Mouse (Mus musculus) granulocyte monocyte progenitor cell, adult 5-6 weeks (primary cell): ENCODE measurements around the gene Tiparp. TPM values are rescaled to one million over a fixed set of nuclear protein-coding genes. Genes with fewer than 3 reads are reported as not detected.
A peak's percentile ranks its signal among the peaks of the same experiment; 100 is the strongest.

Experiments used
- ATAC-seq: replicated peaks from 2 replicates; pipeline ENCODE4 v1.8.0; 2016; ENCODE audit warnings: mild to moderate bottlenecking, moderate TSS enrichment, inconsistent platforms; ENCODE audit not compliant: poor library complexity, severe bottlenecking
- total RNA-seq, 2 experiments: library from RNA; stranded (forward) in 1 of 2; stranded (reverse) in 1 of 2; fragments of 200-712, 200-1000 nt in 1 of 2; fragments of >200 nt in 1 of 2; fragmentation: Nextera tagmentation in 1 of 2; gene quantifications; 2 replicates each; pipeline ENCODE4 v1.2.3; 2014 to 2017

The Tiparp gene
- total RNA-seq (2014; fragmentation: Nextera tagmentation) (10.0 and 16.2 TPM in 2 replicates), total RNA-seq (2017) (30.0 and 32.4 TPM in 2 replicates)

DNA sequence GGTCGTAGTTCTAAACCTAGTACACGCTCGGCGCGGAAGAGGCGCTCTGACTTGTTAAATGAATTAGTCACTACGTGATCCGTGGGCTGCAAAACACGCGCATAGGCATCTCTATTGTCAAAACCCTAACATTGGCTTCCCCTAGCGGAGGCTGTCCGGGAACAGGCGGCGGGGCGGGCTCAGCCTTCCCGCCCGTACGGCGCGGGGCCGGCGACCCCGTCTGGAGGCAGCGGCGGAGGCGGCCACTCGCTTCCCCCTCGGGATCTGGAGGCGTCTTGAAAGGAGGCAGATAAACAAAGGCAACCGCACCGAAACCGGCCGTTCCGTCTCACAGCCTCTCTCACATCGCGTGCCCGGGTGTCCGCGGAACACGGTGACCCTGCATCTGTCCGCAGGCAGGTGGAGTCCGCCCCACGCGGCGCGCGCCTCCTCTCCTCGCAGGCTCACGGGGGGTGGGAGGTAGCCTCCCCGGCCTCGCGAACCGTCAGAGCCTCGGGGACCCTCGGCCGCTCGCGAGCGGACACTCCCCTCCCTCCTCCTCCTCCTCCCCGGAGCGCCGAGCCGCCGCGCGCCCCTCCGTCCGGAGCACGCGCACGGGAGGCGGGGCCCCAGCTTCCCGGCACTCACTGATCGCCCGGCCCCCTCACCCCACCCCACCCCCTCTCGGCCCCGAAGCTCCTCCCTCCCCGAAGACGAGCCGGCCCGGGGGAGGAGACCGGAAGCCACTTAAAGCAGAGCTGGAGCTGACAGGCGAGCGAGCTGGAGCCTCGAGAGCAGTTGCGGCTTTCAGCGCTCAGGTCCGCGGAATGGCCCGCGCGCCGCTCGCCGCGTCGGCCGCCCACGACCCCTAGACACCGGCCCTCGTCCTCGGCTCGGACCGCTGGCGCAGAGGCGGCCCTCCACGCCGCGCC lies at the start of gene Tiparp:
Gene Tiparp (plus strand): TSS at position 720 of the 911 bp plus-strand sequence.
- ATAC-seq = peak; percentile 63

DNA sequence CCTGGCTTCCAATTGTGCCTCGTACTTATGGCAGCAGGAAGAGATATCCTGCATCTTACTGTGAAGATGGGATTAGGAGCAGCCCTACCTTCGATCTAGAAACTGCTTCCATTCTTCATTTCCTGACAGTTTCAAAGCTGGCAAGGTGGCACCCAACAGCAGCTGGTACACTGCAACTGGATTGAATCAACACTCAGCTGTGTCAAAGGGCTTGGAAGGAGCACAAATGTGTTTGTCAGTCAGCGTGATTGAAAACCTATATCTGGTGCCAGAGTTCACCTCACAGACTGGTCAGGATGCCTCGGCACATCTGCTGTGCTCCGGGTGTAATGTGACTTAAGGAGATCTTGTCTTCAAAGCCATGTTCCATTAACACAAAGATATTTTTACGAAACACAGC lies 47.5 kb upstream of the Tiparp start:
- no peak for ATAC-seq

DNA sequence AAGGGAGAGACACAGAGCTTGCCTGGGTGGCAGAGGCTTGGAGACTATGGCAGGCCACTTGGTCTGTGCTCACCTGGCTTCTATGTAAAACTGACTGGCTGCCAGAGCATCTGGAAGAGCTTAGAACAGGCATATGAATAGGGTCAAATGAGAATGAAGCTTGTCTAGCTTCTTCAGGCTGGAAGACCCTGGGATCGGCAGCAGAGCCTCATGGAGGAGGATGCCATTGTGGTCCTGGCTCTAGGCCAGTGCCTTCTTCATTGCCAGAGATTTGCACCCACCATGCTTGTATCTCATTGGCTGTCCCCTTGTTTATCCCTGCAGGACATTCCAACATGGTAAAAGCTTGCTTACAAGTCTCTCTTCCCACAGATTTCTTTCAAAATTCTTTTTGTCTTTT lies 45.9 kb upstream of the Tiparp start:
- ATAC-seq = no peak

DNA sequence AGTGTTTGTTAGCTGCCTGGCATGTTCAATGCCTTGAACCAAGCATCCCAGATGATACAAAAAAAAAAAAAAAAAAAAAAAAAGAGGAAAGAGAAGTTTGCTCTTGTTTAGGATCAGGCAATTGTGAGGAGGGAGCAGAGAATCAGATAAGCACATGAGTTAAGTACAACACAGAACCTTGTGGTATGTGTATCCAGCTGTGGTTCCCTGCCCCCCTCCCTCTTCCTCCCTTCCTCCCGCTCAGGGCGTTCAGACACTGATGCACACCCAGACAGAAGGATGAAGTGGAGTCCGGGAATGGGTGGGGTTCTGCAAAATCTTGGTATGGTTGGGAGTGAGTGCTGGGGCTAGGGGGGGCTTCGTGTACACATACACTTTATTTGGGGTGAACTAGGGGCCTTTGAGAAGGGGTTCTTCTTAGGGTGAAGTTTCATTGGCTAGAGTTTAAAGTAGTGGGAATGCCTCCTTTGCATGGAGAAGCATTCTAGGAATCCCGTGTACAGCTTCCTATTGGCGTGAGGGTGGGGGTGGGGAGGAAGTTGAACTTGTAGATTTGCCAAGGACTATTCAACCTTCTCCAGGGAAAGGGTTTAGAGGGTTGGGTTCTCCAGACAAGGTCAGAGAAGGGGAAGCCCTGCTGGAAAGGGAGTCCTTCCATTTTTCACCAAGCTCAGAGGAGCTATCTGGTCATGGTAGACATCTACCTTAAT lies 45.4 kb upstream of the Tiparp start:
- no peak for ATAC-seq

DNA sequence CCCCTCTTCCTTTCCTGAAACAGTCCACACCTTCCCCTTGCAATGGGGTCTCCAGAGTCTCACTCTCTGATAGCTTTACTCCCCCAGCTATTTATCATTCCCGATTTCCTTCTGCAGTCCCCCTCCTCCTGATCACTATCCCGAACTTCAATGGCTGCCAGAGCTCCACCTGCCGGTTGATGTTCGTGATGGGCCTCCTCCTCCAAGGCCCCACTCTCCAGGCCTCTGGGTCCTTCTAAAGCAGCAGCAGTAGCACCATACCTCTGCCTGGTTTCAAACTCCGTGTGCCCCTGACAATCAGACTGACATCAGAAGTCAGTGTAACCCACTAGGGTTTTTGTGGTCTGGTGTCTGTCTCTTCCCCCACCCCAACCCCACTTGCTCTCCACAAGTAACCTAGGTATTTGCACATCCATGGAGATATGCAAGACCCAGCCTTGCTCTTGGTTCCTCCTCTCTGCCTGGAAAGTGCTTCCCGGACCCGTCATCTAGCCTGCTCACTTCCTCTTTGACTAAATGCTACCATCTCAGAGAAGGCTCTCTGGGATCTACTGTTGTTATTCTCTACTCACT lies 44.0 kb upstream of the Tiparp start:
- peak; percentile 99 for ATAC-seq

DNA sequence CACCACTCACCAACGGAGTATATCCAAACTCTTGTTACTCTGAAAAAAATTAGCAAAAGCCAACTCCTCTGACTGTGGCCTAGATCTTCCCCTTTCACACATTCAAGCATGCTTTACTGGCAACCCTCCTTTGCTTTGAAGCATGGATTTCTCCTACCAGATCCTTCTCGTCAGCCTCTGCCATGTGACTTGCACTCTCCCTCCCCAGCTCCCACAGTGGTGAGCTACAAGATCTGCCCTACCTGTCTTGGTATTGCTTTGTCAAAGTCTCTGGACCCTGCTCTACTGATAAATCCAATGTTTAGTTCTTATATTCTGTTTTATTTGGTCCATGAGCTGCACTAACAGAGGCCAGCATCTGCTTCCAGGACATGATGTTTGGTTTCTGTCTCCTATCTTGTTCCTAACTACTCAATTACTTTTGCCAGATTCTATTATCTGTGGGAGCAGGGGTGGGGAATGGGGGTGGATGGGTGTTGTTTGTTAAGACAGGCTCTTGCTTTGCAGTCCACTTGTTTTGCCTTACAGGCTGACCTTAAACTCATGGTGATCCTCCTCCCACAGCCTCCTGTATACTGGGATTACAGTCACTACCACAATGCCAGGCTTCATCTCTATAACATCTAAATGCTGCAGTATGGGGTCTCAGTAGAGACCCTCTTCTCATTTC lies 40.7 kb upstream of the Tiparp start:
- ATAC-seq = no peak

DNA sequence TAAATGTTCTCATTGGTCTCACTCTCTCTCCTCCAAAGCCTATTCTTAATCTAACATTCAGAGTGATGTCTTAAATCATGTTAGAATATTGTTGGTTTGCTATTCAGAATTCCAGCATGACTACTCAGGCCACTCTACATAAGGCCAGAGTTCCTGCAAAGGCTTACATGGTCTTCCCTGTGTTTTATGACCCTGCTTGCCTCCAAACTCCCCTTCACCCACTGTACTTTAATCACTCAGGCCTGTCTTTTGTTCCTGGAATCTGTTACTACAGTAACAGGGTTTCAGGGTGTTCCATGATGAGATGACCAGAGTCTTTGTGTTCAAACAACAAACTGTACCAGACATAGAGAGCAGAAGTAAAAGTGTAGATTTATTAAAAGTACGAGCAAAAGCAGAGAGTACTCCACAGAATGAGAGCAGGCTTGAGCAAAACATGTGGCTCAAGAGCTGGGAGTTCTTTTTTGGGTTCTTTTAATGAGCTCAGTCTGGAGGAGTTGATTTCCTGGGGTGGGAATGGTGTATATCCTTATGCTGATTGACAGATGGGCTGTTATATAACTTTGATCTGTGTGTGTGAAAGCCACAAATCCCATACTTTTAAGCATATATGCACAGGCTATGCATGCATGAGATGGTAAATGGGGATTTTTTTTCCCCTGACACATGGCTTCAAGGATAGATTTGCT lies 39.5 kb upstream of the Tiparp start:
- ATAC-seq = no peak

DNA sequence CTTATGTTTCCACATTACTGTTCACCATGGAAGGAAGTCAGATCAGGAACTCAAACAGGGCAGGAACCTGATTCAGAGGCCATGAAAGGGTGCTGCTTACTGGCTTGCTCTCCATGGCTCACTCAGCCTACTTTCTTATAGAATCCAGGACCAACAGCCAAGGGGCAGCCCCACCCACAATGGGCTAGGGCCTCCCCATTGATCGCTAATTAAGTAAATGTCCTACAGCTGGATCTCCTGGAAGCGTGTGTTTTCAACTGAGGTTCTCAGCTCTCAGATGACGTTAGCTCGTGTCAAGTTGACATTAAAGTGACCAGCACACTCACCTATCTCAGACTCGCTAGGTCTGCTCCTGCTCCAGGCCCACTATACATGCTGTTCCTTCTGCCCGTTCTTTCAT lies 38.6 kb upstream of the Tiparp start:
- ATAC-seq = no peak

DNA sequence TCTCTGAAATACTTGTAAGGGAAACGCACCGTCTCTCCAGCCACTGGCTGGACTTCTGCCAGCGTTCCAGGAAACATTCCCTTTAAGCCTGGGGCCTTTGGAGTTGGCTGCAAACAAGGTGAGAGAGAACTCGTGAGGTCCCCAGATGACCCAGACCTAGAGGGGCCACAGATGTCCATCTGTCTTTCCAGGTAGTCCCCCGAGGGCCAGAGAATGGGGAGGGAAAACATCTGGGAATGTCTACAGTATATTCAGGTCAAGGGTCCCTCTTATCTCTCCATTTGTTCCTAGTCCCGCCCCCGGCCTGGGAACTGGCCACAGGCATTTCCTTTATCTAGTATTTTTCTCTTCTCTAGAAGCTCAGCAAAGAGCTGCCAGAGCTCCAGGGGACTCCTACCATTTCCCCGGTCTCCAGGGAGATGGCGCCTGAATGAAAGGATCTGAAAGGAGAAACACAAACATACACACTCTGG lies 33.9 kb upstream of the Tiparp start:
- no peak for ATAC-seq

DNA sequence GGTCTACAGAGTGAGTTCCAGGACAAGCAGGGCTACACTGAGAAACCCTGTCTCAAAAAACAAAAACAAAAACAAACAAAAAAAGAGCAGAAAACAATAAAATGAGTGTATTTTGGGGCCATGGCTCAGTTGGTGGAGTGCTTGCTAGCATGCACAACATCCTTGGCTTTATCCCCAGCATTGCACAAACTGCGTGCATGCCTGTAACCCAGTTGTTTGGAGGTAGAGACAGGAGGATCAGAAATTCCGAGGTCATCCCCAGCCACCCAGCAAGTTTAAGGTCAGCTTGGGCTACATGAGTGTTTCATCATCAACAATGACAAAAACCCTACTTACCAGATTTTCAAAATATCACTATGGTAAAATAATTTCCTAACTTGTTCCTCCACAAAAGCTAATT lies 20.4 kb upstream of the Tiparp start:
- ATAC-seq = no peak

DNA sequence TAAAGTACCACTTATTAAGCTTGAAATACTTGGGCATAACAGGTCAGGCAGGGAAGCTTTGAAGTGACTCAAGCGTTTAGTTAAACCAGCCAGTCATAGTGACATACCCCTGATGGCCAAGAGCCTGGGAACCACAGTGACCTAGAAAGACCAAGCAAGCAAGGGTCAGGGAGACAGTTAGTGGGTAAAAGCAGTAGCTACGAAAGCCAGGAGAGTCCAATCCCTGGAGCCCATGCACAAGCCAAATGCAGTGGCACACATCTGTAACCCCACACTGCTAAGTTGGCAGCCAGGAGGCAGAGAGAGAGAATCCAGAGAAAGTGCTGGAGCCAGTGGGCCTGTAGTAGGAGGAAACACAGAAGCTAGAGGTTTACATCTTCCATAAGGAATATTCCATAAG lies 17.6 kb upstream of the Tiparp start:
- ATAC-seq = no peak

DNA sequence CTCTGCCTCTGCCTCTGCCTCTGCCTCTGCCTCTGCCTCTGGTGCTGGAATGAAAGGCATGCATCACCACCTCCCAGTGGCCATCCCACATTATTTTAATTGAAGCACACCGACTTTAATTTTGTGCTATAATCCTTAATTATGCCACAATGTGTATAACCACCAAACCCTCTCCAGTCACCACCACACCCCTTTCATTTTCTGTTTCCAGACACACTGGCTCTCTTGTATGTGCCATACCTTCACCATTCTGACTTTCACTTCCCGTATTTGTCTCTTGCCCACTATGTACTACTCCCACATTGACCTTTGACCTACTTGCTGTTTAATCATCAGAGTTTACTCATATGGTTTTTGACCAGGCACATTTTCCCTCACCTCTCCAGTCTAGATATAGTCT lies 12.5 kb upstream of the Tiparp start:
- peak; percentile 94 for ATAC-seq

DNA sequence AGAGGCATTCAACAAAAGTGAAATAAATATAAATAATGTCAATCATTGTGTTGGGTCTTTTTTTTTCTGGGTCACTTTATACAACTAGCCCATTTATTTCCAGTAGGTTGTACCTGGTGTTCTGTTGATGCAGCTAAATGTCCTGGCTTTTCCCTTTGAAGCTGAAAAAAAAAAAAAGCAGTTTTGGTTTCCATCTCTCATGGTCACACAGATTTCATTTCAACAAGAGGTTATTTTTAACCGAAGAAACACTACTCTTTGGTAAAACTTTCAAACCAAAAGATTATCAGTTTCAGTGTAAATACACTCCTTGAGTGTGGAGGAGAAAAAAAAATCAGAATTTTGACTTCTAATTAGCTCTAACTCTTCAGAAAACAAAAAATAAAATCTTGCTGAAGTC lies 11.7 kb upstream of the Tiparp start:
- no peak for ATAC-seq

DNA sequence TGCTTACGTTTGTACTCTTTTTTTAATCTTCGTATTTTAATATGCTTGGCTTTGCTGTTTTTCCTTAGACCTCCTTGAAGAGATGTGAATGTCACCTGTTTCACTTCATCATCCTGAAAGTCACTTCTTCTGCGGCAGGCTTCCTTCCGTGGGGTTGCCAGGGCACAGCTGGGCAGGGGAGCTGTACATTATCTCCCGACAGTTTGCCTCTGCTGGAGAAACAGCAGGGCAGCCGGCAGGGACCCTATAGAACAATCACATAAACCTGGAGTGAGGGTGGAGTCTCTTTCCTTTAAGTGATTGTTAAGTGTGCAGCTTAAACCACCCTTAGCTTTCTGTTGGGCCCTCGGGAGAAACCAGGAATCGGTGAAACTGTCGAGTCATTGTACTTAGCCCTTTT lies 11.1 kb upstream of the Tiparp start:
- ATAC-seq = 0 out of 2 replicates have a peak, but pooled peaks have one; percentile 13

DNA sequence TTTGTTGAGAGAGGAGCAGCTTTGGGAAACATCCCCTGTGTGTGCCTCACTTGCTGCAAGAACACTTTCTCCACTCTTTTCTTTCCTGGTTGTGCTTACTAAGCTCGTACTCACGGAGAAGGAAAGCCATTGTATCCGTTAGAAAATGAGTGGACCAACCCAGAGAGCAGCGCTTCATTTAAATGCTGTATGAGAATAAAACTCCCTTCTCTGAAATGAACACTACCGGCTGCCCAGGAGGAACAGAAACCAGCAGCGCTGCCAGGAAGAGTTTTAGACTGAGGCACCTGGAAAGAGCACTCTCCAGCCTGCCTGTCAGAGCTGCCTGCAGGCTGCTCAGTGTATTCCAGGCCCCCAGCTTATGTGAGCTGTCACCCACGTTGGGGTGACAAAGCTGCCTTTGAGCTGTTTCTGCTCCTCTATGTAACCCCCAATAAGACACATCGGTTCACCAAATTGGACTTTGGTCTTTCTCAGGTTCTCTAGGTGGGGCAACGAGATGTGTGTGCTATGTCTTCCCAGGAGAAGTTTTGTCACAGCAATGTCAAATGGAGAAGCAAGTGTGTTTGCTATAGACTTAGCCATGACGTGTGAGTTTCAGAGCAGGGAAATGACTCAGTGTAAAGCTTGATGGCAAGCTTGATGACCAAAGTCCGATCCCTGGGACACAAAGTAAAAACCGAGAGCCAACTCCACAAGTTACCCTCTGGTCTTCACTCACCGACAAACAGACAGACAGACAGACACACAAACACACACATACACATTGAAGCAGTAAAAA lies 10.3 kb upstream of the Tiparp start:
- ATAC-seq = peak; percentile 77

DNA sequence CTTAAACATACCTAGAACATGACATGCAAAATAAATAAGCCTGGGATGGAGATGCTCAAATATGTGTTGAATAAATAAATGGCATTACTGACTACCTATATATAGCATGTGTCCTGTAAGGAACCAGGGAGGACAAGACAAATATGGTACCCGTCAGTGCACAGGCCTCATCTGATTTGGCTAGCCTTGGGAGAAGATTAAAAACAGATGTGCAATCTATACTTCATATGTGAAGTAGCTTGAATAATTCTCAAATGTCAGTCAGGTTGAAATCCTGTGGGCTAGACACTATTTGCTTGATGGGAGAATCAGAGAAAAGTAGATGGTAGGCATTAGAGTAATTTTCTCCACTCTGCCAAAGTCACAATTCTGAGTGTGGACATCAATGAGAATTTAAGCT lies 6.8 kb upstream of the Tiparp start:
- no peak for ATAC-seq

DNA sequence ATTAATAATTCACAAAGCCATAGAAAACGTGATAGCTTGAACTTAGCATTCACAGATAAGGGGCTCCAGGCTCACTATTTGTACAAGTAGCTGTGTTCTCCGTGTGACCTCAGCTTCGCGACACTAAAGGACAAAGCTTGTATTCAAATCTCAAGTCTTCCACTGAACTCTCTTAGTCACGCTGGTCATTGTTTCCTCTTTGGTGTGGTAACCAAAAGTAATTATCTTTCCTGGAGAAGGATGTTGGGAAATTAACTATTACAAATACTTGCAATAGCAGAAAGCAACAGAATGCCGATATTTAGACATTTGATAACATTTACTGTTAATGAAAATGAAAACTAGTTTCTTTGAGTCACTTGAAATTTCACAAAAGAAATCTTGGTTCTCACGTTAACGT lies 4.8 kb upstream of the Tiparp start:
- ATAC-seq = peak; percentile 52

DNA sequence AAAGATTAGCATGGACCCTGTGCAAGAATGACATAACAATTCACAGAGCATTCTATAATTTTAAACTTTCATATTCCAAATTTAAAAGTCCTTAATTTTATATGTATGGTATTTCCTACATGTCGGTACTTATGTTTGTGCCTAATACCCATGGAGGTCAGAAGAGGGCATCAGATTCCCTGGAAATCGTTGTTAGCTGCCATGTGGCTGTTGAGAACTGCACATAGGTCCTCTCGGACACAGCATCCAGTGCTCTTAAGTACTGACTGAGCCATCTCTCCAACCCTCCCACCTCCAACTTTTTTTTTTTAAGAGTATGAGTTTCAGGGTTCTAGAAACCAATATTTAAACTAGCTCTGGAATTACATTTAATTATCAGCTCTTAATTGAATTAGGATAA lies 2.5 kb upstream of the Tiparp start:
- no peak for ATAC-seq

DNA sequence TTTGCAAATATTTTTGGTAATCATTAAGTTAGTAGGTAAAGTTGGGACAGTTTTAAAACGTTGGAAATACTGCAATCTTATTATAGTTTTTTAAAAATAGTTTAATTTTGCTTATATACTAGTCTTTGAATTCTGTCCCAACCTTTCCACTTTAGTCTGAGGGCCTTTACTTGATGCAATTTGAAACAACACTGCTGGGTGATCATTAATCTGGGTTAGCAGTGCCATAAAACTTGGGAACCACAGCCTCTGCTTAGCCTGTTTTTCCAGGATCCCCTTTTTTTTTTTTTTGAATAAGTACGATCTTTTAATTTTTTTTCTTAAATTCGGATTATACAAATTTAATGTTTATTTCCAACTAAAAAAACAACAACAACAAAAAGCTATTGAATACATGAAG lies 1.0 kb upstream of the Tiparp start:
- ATAC-seq = no peak
